Mouse (Mus musculus) heart, adult 2 months (tissue): ENCODE measurements at regions not wholly inside any gene's neighbourhood (a gene's known extent, or its start where the extent isn't known, plus 50 kb on each side); places are given as distances from the start of the nearest gene placed in this dataset.

ENCODE experiments used
- CTCF ChIP-seq: fragments of 200-600 bp; IDR thresholded peaks from 2 replicates; pipeline ENCODE4 v1.8.1; 2022; ENCODE audit warnings: antibody characterized with exemption, mild to moderate bottlenecking, moderate library complexity
- EP300 ChIP-seq: fragments of 200-500 bp; IDR thresholded peaks from 2 replicates; pipeline ENCODE4 v1.6.1; 2011; ENCODE audit warnings: low read depth, low read length, control low read depth; ENCODE audit not compliant: insufficient read depth
- POLR2A ChIP-seq: fragments of 200-500 bp; IDR thresholded peaks from 2 replicates; pipeline ENCODE4 v1.6.1; 2011; ENCODE audit warnings: mild to moderate bottlenecking, low read depth, low read length, control low read depth; ENCODE audit not compliant: insufficient read depth

DNA sequence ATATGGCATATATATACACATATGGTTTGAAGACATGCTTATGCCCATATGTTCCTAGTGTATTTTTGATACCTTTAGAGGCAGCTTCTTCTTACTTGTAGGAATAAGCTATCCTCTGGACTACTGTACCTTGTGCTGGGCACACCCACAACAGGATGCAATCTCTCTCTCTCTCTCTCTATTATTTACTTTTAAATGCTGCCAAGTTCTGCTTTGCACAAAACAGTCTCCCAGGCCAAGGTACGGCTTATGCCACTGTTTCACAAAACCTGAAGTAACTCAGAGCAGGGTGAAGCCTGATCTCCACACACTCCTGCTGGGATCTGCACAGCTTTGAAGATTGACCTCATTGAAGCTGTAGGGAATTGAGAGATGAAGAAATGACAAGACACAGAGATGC lies 549.8 kb upstream of the Gm5415 start:
- TF ChIP-seq CTCF (no peak), POLR2A (no peak), EP300 (no peak)
